Mouse (Mus musculus): ENCODE measurements around the gene Pak7.

The Pak7 gene

DNA sequence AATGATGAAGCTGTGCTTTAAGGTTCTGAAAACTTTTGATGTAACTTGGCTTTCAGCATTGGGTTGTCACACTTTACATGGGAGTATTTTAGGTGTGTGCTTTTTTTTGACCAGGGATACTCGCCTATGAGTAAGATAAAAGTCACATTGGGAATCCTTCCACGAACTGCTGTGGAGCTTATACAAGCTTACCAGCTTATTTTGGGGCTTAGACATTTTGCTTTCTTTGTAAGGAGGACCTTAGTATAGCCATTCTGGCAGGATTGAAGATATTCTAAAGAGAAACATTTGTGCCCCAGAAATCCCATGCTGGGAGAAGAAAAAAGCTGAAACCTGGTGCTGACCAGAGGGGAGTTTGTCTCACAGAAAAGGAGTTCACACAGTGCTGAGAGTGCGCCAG, 212.7 kb downstream of the Pak7 start:
- DNase-seq (ENCODE audit: low read depth, low spot score), result peak; percentile 67

DNA sequence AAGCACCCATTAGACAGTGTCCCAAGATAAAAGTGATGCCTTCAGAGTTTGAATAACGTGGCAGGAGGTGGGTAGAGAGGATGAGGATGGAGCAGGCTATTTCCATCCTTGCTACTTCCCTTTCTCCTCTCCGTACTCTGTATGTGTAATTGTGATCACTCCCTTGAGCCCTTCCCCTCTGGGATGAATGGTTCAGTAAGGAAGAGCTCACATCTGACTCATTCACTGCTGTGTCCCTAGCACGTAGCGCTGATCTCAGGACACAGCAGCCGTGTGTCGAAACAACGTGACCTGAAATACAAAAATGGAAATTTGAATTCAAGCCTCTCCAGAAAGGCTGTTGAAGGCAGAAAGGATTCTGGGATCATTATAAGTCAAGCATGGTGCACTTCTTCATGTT, 237.0 kb downstream of the Pak7 start:
- DNase-seq (ENCODE audit: low read depth, low spot score), result no peak

DNA sequence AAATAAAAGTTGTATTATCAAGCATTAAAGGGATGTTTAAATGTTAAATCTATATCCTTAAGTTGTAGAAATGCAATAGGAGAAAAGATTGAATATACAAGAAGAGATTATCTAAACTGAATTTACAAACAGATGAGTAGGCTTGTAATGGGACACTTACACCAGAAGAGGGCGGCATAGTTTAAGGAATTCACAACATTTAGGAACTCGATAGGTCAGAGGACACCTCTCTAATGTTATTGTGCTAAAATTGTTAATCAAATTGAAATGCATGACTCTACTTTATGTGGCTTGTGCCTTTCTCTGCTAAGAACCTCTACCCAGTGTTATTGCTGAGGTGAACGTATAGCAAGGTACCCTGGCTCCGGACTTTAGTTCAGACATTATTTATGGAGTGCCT, 238.2 kb downstream of the Pak7 start:
- peak; percentile 33 for DNase-seq (ENCODE audit: low read depth, low spot score)

DNA sequence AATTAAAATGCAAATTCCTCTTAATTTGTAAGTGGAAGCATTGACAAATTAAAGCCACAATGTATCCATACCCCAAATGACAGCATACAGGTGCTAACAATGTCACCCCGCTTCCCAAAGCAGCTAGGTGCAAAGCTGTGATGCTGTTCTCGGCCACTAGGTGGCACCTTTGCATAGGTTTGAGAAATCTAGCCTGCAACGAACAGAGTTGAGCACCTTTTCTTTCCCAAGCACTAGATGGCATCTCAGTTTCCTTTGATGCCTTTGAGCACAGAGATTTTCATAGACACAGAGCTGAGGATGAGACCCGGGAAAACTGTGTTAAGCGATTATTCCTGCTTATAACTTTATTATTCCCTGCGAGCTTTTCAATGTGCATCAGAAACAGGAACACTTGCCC, 238.8 kb downstream of the Pak7 start:
- peak; percentile 80 for DNase-seq (ENCODE audit: low read depth, low spot score)

DNA sequence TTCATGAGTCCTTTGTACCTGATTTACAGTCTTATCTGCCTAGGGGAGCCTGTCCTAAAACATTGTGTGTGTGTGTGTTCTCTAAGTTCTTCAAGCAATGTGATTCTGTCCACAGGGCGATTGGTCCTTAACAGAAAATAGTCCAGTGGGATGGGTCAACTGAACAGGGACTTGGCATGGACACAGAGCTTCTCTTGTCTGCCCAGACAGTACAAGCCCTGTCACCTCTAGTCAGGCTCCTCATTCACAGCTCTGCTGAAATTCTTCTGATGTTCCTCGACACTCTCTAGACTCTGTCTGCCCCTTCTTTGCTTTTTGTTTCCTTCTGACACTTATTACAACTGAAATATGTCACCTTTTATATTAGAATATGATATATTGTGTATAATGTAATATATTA, 247.0 kb downstream of the Pak7 start:
- no peak for DNase-seq (ENCODE audit: low read depth, low spot score)

DNA sequence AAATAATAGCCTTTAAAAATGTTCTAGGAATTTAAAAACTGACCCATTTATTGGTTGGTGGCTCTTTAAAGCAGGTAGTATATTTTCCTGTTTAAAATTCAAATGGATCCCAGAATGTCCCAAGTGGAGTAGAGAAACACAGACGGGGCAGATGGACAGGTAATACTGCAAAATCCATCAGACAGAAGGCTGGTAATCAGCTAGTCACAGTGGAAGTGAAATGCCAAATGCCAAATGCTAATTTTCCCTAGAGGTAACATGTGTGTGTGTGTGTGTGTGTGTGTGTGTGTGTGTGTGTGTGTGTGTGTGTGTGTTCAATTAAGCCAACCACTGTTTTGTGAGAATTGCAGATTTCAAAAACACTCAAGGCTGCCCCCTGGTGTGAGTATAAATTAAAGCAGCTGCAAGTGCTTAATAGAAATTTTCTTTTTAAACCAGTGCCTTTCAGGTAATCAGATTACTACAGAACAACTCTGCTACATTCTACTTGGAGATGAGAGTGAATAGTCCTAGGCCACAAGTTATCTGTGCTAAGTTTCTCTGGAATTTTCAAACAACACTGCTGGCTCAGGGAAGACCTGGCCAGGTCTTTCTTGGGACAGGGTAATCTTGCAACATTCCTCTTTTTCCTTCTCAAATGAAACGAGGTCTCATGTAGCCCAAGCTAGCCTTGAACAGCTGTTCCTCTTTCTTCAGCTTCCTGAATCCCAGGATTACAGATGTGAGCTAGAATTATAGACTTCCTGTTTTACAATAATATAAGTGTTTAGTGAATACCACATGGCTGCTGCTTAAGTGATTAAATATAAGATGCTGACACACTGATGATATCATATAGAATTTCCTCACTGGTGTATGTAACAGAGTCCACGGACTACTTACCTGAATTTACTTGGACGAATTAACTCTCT, 248.4 kb downstream of the Pak7 start:
- no peak for DNase-seq (ENCODE audit: low read depth, low spot score)

DNA sequence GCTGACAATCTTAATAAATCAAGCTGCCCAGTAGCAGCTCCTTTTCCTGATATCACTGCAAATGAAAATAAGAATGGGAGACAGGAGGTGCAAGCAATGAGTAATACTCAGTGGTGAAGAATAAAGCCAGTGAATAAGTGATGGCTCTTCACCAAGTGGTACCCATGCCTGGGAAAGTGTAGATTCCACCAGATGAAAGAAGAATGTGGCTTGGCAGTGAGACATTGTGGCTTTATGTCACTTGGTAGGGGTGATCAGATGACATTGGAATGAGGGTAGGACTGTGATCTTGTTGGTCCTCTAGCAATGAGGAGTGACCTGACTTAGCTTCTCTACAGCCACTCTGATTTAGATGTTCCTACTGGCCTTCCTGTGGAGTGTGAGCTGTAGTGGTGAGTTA, 249.3 kb downstream of the Pak7 start:
- no peak for DNase-seq (ENCODE audit: low read depth, low spot score)

DNA sequence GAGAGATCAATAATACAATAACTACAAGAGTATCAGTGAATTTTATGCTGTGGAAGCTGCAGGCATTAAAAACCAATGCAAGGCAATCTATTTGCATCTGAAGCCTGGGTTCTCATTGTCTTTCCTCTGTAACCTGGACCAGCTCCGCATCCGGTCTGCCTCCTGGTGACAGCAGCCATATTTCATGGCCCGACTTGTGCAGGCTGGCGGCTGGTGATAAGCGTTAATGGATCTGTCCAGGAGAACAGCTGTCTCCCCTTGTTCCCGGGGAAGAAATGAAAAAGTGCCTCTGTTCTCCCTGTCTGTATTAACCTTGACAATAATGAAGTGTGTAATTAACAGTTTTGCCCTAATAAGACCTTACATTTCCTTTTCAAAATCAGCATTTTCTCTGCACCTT, 265.9 kb downstream of the Pak7 start:
- DNase-seq (ENCODE audit: low read depth, low spot score), result no peak

DNA sequence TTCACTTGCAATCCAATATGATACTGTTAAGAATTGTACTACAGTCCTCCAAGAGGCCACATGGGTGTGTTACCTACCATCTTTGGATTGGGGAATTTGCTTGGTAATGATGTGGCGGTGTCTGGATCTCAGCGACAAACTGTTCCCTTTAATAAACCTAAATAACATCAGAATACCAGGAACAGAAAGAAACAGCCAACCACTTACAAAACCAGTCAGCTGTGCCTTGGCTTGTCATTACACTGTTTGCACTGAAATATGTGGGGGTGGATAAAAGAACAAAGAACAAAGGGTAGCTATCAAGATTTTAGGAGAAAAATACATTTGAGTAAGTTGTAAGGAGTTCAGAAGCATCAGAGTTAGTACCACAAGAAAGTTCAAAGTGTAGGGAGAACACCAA, 269.8 kb downstream of the Pak7 start:
- DNase-seq (ENCODE audit: low read depth, low spot score), result no peak

DNA sequence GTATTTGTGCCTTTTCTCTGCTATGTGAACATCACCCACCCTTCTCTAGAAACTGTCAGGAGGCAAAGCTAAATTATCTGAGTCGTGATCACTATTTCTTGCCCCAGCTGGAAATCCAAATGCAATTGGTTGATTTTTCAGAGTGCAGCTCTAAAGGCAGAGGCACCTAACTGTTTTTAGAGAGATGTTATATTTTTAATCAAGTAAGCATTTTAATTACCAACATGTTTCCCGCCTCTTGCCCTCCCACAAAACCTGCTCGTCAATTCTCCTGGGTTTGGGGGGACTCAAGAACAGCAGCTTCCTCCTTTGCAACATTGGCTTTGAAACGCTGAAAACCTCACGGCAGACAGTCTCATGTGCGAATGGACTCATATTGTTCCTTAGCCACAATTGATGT, 274.4 kb downstream of the Pak7 start:
- peak; percentile 67 for DNase-seq (ENCODE audit: low read depth, low spot score)

DNA sequence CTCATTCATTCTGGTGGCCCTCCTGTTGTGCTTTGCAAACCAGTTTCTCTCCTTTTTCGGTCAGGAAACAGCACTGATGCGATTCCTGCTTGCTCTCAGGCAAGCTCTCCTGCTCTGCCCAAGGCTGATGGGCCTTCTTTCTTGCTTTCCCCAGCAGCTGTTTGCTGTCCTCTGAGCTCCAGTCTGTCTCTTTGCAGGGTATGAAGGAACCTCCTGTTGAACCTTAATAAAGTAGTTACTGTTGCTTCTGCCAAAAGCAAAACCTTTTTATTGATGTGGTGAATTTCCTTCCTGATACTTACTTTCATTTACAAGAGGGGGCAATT, 278.8 kb downstream of the Pak7 start:
- DNase-seq (ENCODE audit: low read depth, low spot score), result no peak

DNA sequence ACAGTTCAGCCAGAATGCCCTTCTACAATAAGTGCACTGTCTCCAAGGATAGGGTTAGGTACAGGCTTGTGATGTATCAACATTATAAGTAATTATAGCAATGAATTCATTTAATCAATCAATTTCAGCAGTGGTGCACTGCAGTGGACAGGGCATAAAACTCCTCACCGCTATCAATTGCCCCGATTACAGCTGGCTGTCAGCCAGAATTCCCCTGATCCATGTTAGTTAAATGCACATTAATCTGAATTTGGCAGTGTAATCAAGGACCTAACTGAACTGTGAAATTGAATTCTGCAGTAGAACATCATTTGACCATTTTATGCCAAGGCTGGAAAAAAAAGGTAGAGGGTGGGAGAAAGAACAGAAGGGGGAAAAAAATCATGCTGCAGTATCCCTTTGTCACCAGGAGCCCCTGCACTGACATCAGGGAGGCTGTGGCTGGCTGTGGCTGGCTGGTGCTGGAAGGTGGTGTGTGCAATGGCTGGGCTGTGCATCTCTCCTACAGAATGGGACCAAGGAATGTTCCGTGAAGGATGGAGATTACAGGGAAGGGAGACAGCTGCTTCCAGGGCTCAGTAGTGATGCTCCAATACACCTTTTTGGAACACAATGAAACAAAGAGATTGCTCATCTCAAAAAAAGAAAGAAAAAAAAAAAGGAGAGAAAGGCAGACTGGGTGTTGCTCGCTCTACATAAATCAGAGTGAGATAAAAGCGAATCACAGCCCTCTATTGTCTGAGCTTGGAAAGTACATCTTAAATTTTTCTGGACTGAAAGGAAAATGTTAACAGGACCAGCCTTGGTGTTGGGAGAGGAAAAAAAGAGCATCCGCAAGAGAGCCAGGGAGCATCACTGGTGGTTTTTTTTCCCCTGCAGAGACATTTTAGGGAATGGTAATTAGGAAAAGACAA, 279.4 kb downstream of the Pak7 start:
- peak; percentile 76 for DNase-seq (ENCODE audit: low read depth, low spot score)

DNA sequence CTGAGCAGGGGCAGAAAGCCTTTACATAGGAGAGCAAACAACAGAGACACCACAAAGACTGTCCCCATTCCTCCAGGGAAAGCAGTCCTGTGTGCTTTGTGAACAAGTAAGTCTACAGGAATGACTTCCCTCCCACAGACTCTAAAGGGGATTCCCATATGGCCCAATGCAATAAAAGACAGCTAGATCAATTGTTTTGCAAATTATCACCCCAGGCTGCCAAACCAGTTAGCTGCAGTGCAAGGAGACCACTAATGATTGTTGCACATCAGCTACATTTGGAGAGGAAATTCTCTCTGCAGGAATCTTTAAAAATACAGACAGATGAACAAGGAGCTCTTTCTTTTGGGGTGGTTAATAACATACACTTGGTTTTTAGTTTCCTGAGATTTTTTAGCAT, 280.2 kb downstream of the Pak7 start:
- no peak for DNase-seq (ENCODE audit: low read depth, low spot score)

DNA sequence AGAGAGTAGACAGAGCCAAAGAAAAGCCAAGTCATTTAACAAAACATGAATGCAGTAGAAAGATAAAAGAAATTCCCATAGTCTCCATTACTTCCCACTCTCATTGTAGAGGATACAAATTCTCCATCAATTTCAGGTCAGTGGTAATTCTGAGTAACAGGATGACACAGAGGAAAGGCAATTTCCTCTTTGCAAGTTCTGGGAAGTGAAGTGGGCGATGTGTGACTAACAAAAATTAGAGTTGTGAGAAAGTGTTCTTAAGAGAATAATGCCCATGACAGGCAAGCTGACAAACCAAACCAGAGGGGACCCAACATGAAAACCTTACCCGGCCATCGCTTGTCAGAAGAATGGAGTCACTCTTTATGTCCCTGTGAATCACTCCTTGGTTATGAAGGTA, 290.6 kb downstream of the Pak7 start:
- no peak for DNase-seq (ENCODE audit: low read depth, low spot score)

DNA sequence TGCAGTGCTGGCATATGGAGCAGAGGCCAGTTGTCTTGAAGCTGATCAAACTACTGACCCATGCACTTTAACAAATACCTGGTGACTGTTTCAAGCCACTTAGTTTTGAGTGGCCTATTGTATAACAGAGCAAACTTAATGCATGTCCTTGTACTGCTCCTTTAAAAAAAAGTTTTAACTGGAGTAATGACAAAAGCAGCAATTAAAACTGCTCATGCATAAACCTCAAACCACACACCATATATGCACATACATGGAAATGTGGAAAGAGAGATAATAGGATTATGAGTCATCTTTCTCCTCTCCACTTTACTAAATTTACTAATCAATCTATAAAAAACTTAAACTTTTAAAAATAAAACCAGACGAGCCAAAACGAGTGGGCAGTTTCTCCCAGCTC, 291.8 kb downstream of the Pak7 start:
- no peak for DNase-seq (ENCODE audit: low read depth, low spot score)

DNA sequence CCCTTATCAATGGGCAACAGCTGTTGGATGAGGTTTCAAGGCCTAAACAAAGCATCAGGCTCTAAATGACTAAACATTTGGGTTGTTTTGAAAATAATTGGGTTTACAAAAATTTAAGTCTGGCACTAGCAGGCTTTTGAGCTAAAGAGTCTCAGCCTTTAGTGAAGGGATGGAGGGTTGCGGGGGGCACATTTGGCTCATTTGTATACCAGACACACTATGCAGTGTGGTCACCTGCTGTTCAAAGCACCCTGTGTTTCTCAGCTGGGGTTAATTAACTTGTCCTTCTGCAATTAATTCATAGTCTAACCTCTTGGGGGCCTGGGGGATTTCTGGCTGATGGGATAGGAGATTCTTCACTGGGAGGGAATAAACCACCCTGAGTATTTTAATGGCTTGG, 323.4 kb downstream of the Pak7 start:
- DNase-seq (ENCODE audit: low read depth, low spot score), result no peak

DNA sequence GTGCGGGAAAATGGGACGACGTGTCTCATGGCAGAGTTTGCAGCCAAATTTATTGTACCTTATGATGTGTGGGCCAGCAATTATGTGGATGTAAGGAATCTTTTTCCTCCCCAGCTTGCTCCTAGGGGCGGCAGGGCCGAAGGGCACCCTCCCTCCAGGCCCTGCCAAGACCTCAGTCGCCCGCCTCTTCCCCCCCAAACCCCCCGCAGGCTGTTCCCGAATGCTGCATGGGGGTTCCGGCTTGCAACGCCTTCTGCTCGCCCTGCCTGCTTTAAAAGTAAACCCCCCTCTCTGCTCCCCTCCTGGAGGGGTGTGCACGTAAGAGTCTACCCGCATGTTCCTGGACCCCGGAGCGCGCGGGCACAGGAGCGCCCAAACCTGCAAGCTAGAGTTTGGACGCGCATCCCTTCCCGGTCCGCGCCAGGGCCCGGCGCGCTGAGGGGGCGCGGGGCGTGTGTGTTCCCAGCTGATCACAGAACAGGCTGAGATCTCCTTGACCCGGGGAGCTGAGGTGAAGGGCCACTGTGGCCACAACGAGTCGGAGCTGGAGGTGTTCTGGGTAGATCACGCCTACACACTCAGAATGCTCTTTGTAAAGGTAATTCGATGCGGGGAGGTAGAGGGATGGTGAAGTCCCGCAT, 328.6 kb downstream of the Pak7 start:
- no peak for DNase-seq (ENCODE audit: low read depth, low spot score)

DNA sequence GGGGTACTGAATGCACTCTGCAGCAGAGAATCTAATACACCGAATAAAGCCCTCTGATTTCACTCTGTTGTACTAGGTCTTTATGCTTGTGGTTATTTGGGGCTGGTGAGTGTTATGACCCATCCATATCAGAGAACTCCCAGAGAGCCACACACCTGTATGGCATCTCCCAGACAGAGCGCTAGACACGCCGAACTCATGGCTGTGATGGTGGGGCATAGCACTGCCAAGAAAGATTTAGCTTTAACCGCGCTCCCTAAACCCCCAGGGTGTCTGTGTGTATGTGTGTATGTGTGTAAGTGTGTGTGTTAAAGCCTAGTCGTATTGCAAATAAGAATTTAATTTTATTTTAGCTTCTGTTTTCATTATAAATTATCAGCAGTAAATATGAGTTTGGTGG, 329.4 kb downstream of the Pak7 start:
- no peak for DNase-seq (ENCODE audit: low read depth, low spot score)

DNA sequence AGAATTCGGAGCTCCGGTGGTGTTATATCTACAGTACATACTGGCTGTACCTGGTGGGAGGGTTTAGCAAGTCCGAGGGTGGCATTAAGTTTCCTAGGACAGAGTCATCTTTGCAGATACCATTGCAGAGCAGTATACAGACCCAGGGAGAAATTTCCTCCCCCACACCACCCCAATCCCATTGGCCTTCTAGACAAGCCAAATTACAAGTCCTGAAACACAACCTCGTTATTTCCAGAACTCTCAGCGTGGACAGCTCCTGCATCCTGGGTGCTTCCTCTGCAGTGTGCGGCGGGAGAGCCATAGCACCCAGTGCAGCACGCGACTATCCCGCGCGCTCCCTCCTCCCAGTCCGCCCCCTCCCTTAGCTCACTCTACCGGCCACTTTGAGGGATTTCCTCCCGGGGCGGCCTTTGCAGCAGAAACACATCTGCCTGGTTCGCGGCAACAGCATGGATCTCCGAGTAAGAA, 329.9 kb downstream of the Pak7 start:
- DNase-seq (ENCODE audit: low read depth, low spot score), result peak; percentile 54

DNA sequence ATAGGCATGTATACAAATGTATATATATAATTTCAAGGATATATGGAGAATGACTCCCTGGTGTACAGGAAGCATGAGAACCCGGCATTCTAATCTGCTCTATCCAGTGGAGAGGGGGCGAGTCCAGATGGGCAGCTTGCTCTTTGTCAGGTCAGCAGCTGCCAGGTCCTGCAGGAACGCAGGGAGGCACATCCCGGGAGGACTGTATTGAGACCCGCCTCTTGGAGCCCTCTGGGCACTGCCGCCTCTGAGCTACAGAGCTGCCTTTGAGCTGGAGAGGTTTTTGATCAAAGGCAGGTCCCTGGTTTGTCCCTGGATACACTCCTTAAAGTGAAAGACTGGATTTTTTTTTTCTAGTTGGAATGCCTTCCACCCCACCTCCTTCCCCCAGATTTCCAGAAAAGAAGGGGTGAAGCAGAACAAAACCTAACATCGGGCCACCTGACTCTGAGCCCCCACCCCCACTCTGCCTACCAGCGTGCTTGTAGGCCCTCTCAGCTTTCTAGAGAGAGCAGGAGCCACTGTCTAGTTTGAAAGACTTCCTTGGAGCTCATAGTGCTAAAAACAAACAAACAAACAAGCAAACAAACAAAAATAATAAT, 336.0 kb downstream of the Pak7 start, which contains the start of gene Lamp5:
Gene Lamp5, plus strand, starts transcription at position 552 of the 602 bp plus-strand sequence.
- no peak for DNase-seq (ENCODE audit: low read depth, low spot score)

DNA sequence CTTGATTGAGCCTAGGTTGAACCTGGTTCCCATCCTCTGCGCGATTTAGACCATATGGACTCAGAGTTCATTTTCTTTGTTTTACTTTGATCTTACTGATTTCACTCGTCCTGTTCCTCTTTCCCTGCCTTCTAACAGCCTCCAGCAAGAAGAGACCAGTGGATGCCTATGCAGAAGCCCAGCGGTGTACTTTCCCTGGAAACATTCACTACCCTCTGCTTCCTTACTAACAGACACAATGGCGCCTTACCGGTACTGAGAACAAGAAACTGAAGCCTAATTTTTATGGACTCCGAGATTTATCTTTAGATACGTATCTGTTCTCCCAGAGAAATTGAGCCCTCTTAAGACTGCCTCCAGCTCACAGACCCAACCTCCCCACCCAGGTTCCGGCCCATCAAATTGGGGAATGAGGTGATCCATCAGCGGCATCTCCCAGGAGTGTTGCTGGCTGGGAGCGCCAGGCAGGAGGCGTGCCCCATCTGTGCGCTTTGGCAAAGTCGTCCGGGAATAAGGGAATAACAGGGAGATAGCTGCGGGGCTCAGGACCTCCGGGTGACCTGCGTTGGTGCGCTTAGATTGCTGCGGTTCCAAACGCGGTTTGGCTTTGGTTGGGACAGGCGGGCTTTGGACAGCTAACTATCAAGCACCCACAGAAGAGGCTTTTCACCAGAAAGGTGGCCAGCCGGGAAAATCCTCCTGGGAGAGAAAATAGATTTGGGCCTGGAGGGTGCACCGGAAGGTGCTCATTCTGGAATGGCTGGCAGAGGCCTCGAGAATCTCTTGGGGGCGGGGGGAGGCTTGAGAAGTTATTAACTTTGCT, 336.8 kb downstream of the Pak7 start:
- no peak for DNase-seq (ENCODE audit: low read depth, low spot score)
